Mouse (Mus musculus) MEL (cell line): ENCODE measurements around the gene Gm45234.

Source experiments
- CTCF ChIP-seq, 3 experiments: IDR thresholded peaks in 2 of 3; conservative IDR thresholded peaks in 1 of 3; 2 replicates each; pipeline ENCODE4 v1.5.1; 2011 to 2012; ENCODE audit warnings: low read length in 3 of 3, low read depth in 2 of 3, mild to moderate bottlenecking in 2 of 3, improper control_type of control experiment in 1 of 3, inconsistent platforms in 1 of 3, mixed read lengths in 1 of 3, moderate library complexity in 1 of 3; ENCODE audit not compliant: control insufficient read depth in 1 of 3, insufficient read depth in 1 of 3, poor library complexity in 1 of 3, severe bottlenecking in 1 of 3
- EP300 ChIP-seq, 2 experiments: IDR thresholded peaks; 2 replicates each; pipeline ENCODE4 v1.6.1; 2011; ENCODE audit warnings: improper control_type of control experiment in 2 of 2, low read length in 2 of 2, low read depth in 1 of 2, mild to moderate bottlenecking in 1 of 2
- HCFC1 ChIP-seq: IDR thresholded peaks from 2 replicates; pipeline ENCODE4 v1.6.1; 2012; ENCODE audit warnings: low read depth, mild to moderate bottlenecking, inconsistent platforms, low read length, improper control_type of control experiment, moderate library complexity
- MAX ChIP-seq: IDR thresholded peaks from 2 replicates; pipeline ENCODE4 v1.6.1; 2011; ENCODE audit warnings: low read length, improper control_type of control experiment
- MAZ ChIP-seq: IDR thresholded peaks from 2 replicates; pipeline ENCODE4 v1.6.1; 2012; ENCODE audit warnings: low read depth, mild to moderate bottlenecking, inconsistent platforms, low read length, improper control_type of control experiment
- MEF2A ChIP-seq: IDR thresholded peaks from 2 replicates; pipeline ENCODE4 v1.6.1; 2014; ENCODE audit warnings: low read depth, mild to moderate bottlenecking, inconsistent platforms, low read length, improper control_type of control experiment; ENCODE audit not compliant: poor library complexity, insufficient replicate concordance, severe bottlenecking; ENCODE audit errors: extremely low read depth
- POLR2A ChIP-seq, 2 experiments: IDR thresholded peaks; 2 replicates each; pipeline ENCODE4 v1.6.1; 2011 to 2012; ENCODE audit warnings: low read length in 2 of 2, mild to moderate bottlenecking in 2 of 2, control low read depth in 1 of 2, improper control_type of control experiment in 1 of 2, low read depth in 1 of 2, moderate library complexity in 1 of 2; ENCODE audit not compliant: control insufficient read depth in 1 of 2, insufficient read depth in 1 of 2, poor library complexity in 1 of 2
- RAD21 ChIP-seq: IDR thresholded peaks from 2 replicates; pipeline ENCODE4 v1.6.1; 2011; ENCODE audit warnings: mild to moderate bottlenecking, low read depth, low read length, improper control_type of control experiment
- SIN3A ChIP-seq: IDR thresholded peaks from 2 replicates; pipeline ENCODE4 v1.6.1; 2012; ENCODE audit warnings: low read length, improper control_type of control experiment, inconsistent platforms
- TCF12 ChIP-seq: IDR thresholded peaks from 2 replicates; pipeline ENCODE4 v1.6.1; 2014; ENCODE audit warnings: low read depth, mild to moderate bottlenecking, inconsistent platforms, low read length, improper control_type of control experiment, moderate library complexity
- UBTF ChIP-seq: IDR thresholded peaks from 2 replicates; pipeline ENCODE4 v1.6.1; 2012; ENCODE audit warnings: low read depth, mild to moderate bottlenecking, inconsistent platforms, low read length, improper control_type of control experiment, moderate library complexity, borderline replicate concordance; ENCODE audit not compliant: insufficient read depth
- USF1 ChIP-seq: IDR thresholded peaks from 2 replicates; pipeline ENCODE4 v1.6.1; 2014; ENCODE audit warnings: low read depth, mild to moderate bottlenecking, inconsistent platforms, low read length, improper control_type of control experiment, moderate library complexity
- USF2 ChIP-seq, 2 experiments: IDR thresholded peaks; 2 replicates each; pipeline ENCODE4 v1.6.1; 2011 to 2012; ENCODE audit warnings: improper control_type of control experiment in 2 of 2, low read length in 2 of 2, borderline replicate concordance in 1 of 2, inconsistent platforms in 1 of 2, low read depth in 1 of 2, mild to moderate bottlenecking in 1 of 2; ENCODE audit not compliant: insufficient read depth in 1 of 2

- TF ChIP-seq EP300 (IDR thresholded peaks at IDR 0.05; ENCODE audit: low read depth in 1 of 2, low read length in 2 of 2) (no peak), CTCF (IDR thresholded peaks at IDR 0.05 in 2 of 3, conservative IDR thresholded peaks at IDR 0.05 in 1 of 3; ENCODE audit: control insufficient read depth in 1 of 3, insufficient read depth in 1 of 3, low read depth in 2 of 3, low read length in 3 of 3, poor library complexity in 1 of 3, severe bottlenecking in 1 of 3) (no peak), USF2 (IDR thresholded peaks at IDR 0.05; ENCODE audit: borderline replicate concordance in 1 of 2, insufficient read depth in 1 of 2, low read depth in 1 of 2, low read length in 2 of 2) (no peak), TCF12 (no peak), UBTF (no peak), POLR2A (IDR thresholded peaks at IDR 0.05; ENCODE audit: control insufficient read depth in 1 of 2, insufficient read depth in 1 of 2, low read depth in 1 of 2, low read length in 2 of 2, poor library complexity in 1 of 2) (no peak), MAZ (no peak), HCFC1 (no peak), MEF2A (no peak), USF1 (no peak), MAX (no peak), SIN3A (no peak), RAD21 (no peak)
Observed at GRCm38 (mm10) chr6:124767536-124767919, 11.7 kb upstream of the Gm45234 start.
